7 mouse cellular contexts compared by ENCODE assay signal in genomic region chrX:103695165-103695996, GRCm38 (mm10).
A peak's percentile ranks its signal among the peaks of the same experiment; 100 is the strongest.
DNase-seq lines count a peak whose midpoint lies in the region; TF ChIP-seq lines count a peak whose summit lies in the region.

No protein-coding gene starts in this region.

- DNase-seq in adrenal gland, adult 2 months = peak; percentile 60
- peak; percentile 67 for DNase-seq in gastrocnemius, postnatal 14 days
- peak; percentile 50 for DNase-seq in induced T-regulatory cell, adult 2 months (ENCODE audit: low read depth)
- peak; percentile 39 to 68 for DNase-seq in left cerebral cortex, adult 8-10 months (ENCODE audit: low spot score in 2 of 2)
- peak; percentile 48 to 56 for DNase-seq in right cerebral cortex, postnatal 36 days (ENCODE audit: low spot score in 2 of 2)

- intact Hi-C loops in gastrocnemius, postnatal 14 days (cut with DNase I; ENCODE audit: low total_unique reads) = loop anchor here (10.0 kb wide), 1 partner anchor 149 kb away; no protein-coding TSS in a partner anchor

- WGBS in macrophage (ENCODE audit: missing documents) = 3% methylated on average over 36 of the region's 41 CpGs

- H3K27ac ChIP-seq in cortical plate, adult 2 months (ENCODE audit: insufficient read depth, low read length) = peak overlapping the region; percentile 86
- H3K27ac ChIP-seq in macrophage = no peak overlapping the region

- TF ChIP-seq CTCF in cortical plate, adult 2 months (IDR thresholded peaks at IDR 0.05; ENCODE audit: extremely low read depth, insufficient read depth, low read length) = peak; percentile 44

- no peak for TF ChIP-seq POLR2A in cortical plate, adult 2 months (IDR thresholded peaks at IDR 0.05; ENCODE audit: extremely low read depth, insufficient read depth, low read length)

- no peaks in the 10 kb centered on the region for H3K79me2 ChIP-seq in macrophage (ENCODE audit: inconsistent target)

- peak overlapping the region; percentile 65 for H3K4me3 ChIP-seq in cortical plate, adult 2 months (ENCODE audit: insufficient read depth, low read length)
- peak overlapping the region; percentile 5; the same call in 1 of the 2 replicates for H3K4me3 ChIP-seq in macrophage (ENCODE audit: inconsistent target)

- H3K4me1 ChIP-seq in cortical plate, adult 2 months (ENCODE audit: control insufficient read depth, insufficient read depth, low read length) = no peaks in the 10 kb centered on the region; the same call in 1 of the 2 replicates

- H3K36me3 ChIP-seq in macrophage (ENCODE audit: inconsistent target) = no peaks in the 10 kb centered on the region
